Mouse (Mus musculus): Measurements from ENCODE around the gene Abcg4. TPM values are rescaled to one million over a fixed set of nuclear protein-coding genes. Genes with fewer than 3 reads are reported as not detected.
"Not testable (repeated sequence)": the region's sequence is repeated elsewhere in the genome, so short reads cannot be mapped to it uniquely, and the experiment has no call there.

Abcg4 gene
- polyA plus RNA-seq (2015; fragmentation: Nextera tagmentation; extraction: Ambion mirVana): 28.7 and 32.1 TPM in 2 replicates

- WGBS: under 1% methylated on average over 38 of the region's 38 CpGs
- H3K36me3 ChIP-seq: peaks cover 15% of the 10 kb centered on the region
- peak within 1 kb of the TSS; percentile 75 for H3K27ac ChIP-seq (replicated peaks)
- peak within 1 kb of the TSS; percentile 66 for H3K4me3 ChIP-seq
- peak within 1 kb of the TSS; percentile 79 for H3K4me2 ChIP-seq
- H3K27me3 ChIP-seq: no peaks in the 10 kb centered on the region
- H3K9ac ChIP-seq: peak within 1 kb of the TSS; percentile 84
- ATAC-seq (ENCODE audit: low FRiP score, low read depth): peak; percentile 76
- no peaks in the 10 kb centered on the region for H3K9me3 ChIP-seq
- peaks cover 29% of the 10 kb centered on the region for H3K4me1 ChIP-seq (replicated peaks)
These were observed at the start of gene Abcg4 for GRCm38 (mm10) chr9:44288076-44288958. Gene Abcg4, minus strand, starts transcription at chr9:44288615.

GRCm38 (mm10) chr9:44337436-44338169 lies 49.2 kb upstream of the Abcg4 start:
- WGBS: 69% methylated on average over 9 of the region's 9 CpGs
- H3K9ac ChIP-seq: no peak overlapping the region
- no peaks in the 10 kb centered on the region for H3K9me3 ChIP-seq
- ATAC-seq (ENCODE audit: low FRiP score, low read depth): no peak
- H3K4me3 ChIP-seq: peak overlapping the region; percentile 62; the same call in 1 of the 2 replicates
- peak overlapping the region; percentile 88; the same call in 1 of the 2 replicates for H3K4me2 ChIP-seq
- H3K36me3 ChIP-seq: peaks cover 22% of the 10 kb centered on the region
- H3K27me3 ChIP-seq: no peaks in the 10 kb centered on the region
- no peak overlapping the region for H3K27ac ChIP-seq (replicated peaks)
- H3K4me1 ChIP-seq (replicated peaks): peaks cover 31% of the 10 kb centered on the region

GRCm38 (mm10) chr9:44336964-44337363 lies 48.5 kb upstream of the Abcg4 start:
- Histone ChIP-seq H3K4me3 (peak overlapping the region; percentile 62), H3K9me3 (no peaks in the 10 kb centered on the region), H3K36me3 (peaks cover 28% of the 10 kb centered on the region), H3K9ac (peak overlapping the region; percentile 30), H3K27me3 (no peaks in the 10 kb centered on the region), H3K4me2 (peak overlapping the region; percentile 88), H3K4me1 (replicated peaks) (peaks cover 27% of the 10 kb centered on the region), H3K27ac (replicated peaks) (no peak overlapping the region)
- 73% methylated on average over 3 of the region's 3 CpGs for WGBS
- no peak for ATAC-seq (ENCODE audit: low FRiP score, low read depth)

- H3K27ac ChIP-seq (replicated peaks); ATAC-seq (ENCODE audit: low FRiP score, low read depth); H3K9me3 ChIP-seq; H3K27me3 ChIP-seq: not testable (repeated sequence)
- 35% methylated on average over 4 of the region's 4 CpGs for WGBS
- Histone ChIP-seq H3K4me1 (replicated peaks) (peaks cover 27% of the 10 kb centered on the region), H3K4me3 (peak overlapping the region; percentile 62), H3K4me2 (peak overlapping the region; percentile 88), H3K9ac (peak overlapping the region; percentile 30), H3K36me3 (peaks cover 32% of the 10 kb centered on the region)
These were observed 48.1 kb upstream of the Abcg4 start for GRCm38 (mm10) chr9:44336513-44336912.

GRCm38 (mm10) chr9:44336093-44336406 lies 47.6 kb upstream of the Abcg4 start:
- no peaks in the 10 kb centered on the region for H3K9me3 ChIP-seq
- peak overlapping the region; percentile 73 for H3K9ac ChIP-seq
- peaks cover 36% of the 10 kb centered on the region for H3K36me3 ChIP-seq
- H3K27me3 ChIP-seq: no peaks in the 10 kb centered on the region
- peak overlapping the region; percentile 89 for H3K27ac ChIP-seq (replicated peaks)
- peak overlapping the region; percentile 62 for H3K4me3 ChIP-seq
- peak overlapping the region; percentile 88 for H3K4me2 ChIP-seq
- under 1% methylated on average over 5 of the region's 5 CpGs for WGBS
- peaks cover 27% of the 10 kb centered on the region for H3K4me1 ChIP-seq (replicated peaks)
- no peak for ATAC-seq (ENCODE audit: low FRiP score, low read depth)

- Histone ChIP-seq H3K4me2 (peak overlapping the region; percentile 88), H3K27me3 (no peaks in the 10 kb centered on the region), H3K4me1 (replicated peaks) (peaks cover 27% of the 10 kb centered on the region), H3K36me3 (peaks cover 40% of the 10 kb centered on the region), H3K27ac (replicated peaks) (peak overlapping the region; percentile 89), H3K9me3 (no peaks in the 10 kb centered on the region), H3K4me3 (peak overlapping the region; percentile 62), H3K9ac (peak overlapping the region; percentile 73)
- no peak; the same call in 1 of the 2 replicates for ATAC-seq (ENCODE audit: low FRiP score, low read depth)
- WGBS: 0% methylated on average over 49 of the region's 50 CpGs
These were observed 47.1 kb upstream of the Abcg4 start for GRCm38 (mm10) chr9:44335331-44336092.

- peak within 1 kb of the TSS; percentile 88 for H3K4me2 ChIP-seq
- peak; percentile 97 for ATAC-seq (ENCODE audit: low FRiP score, low read depth)
- H3K36me3 ChIP-seq: peaks cover 48% of the 10 kb centered on the region
- peak within 1 kb of the TSS; percentile 89 for H3K27ac ChIP-seq (replicated peaks)
- no peaks in the 10 kb centered on the region for H3K27me3 ChIP-seq
- H3K9ac ChIP-seq: peak within 1 kb of the TSS; percentile 73
- WGBS: under 1% methylated on average over 89 of the region's 91 CpGs
- peak within 1 kb of the TSS; percentile 62 for H3K4me3 ChIP-seq
- peaks cover 27% of the 10 kb centered on the region for H3K4me1 ChIP-seq (replicated peaks)
- no peaks in the 10 kb centered on the region for H3K9me3 ChIP-seq
These were observed 46.2 kb upstream of the Abcg4 start, which contains the start of gene H2afx for GRCm38 (mm10) chr9:44334396-44335330. Gene H2afx, plus strand, starts transcription at chr9:44334694.

- H3K36me3 ChIP-seq: peaks cover 51% of the 10 kb centered on the region
These were observed 44.7 kb upstream of the Abcg4 start for GRCm38 (mm10) chr9:44332918-44333638.

GRCm38 (mm10) chr9:44330736-44331135 lies 42.3 kb upstream of the Abcg4 start:
- 97% methylated on average over 6 of the region's 6 CpGs for WGBS
- Histone ChIP-seq H3K4me1 (replicated peaks) (peaks cover 19% of the 10 kb centered on the region), H3K36me3 (peaks cover 45% of the 10 kb centered on the region), H3K9ac (no peak overlapping the region), H3K27ac (replicated peaks) (no peak overlapping the region), H3K27me3 (no peaks in the 10 kb centered on the region), H3K4me2 (no peak overlapping the region), H3K4me3 (no peak overlapping the region), H3K9me3 (no peaks in the 10 kb centered on the region)
- no peak for ATAC-seq (ENCODE audit: low FRiP score, low read depth)

More at GRCm38 (mm10) chr9:44332918-44333638, 44.7 kb upstream of the Abcg4 start:
- no peak overlapping the region for H3K9ac ChIP-seq
- no peaks in the 10 kb centered on the region for H3K9me3 ChIP-seq
- 96% methylated on average over 13 of the region's 13 CpGs for WGBS
- H3K4me2 ChIP-seq: no peak overlapping the region
- no peak for ATAC-seq (ENCODE audit: low FRiP score, low read depth)
- peaks cover 28% of the 10 kb centered on the region for H3K4me1 ChIP-seq (replicated peaks)
- no peaks in the 10 kb centered on the region for H3K27me3 ChIP-seq
- H3K4me3 ChIP-seq: no peak overlapping the region
- H3K27ac ChIP-seq (replicated peaks): no peak overlapping the region

- H3K36me3 ChIP-seq: peaks cover 37% of the 10 kb centered on the region
- peaks cover 15% of the 10 kb centered on the region for H3K4me1 ChIP-seq (replicated peaks)
- H3K27me3 ChIP-seq: no peaks in the 10 kb centered on the region
- WGBS: 90% methylated on average over 5 of the region's 5 CpGs
- H3K9me3 ChIP-seq: no peaks in the 10 kb centered on the region
- peak overlapping the region; percentile 66 for H3K4me3 ChIP-seq
- no peak overlapping the region for H3K27ac ChIP-seq (replicated peaks)
- no peak for ATAC-seq (ENCODE audit: low FRiP score, low read depth)
- peak overlapping the region; percentile 71 for H3K9ac ChIP-seq
- H3K4me2 ChIP-seq: peak overlapping the region; percentile 73
These were observed 39.5 kb upstream of the Abcg4 start for GRCm38 (mm10) chr9:44327926-44328325.

All from hindbrain, embryonic 15.5 days (tissue).